Mouse (Mus musculus): ENCODE data around the gene Ipo4.

DNA sequence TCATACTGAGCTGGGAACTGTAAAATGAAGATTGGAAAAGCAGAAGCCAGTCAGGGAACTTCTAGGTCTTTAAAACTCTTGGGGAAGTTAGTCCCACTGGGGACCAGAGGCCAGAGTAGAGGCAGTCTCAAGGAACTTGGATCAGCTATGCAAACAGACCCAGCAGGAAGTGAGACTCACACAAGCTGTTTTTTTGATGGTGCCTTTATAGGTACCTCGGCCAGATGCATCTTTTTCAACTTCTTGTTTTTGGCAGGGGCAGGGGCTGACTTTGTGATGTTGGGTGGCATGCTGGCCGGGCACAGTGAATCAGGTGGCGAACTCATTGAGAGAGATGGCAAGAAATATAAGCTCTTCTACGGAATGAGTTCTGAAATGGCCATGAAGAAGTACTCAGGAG, 41.9 kb upstream of the Ipo4 start:
- TF ChIP-seq GATA1 (IDR thresholded peaks at IDR 0.05; ENCODE audit: low read length) (no peak), TAL1 (IDR thresholded peaks at IDR 0.05; ENCODE audit: low read length) (no peak)
